Mouse (Mus musculus) NIH3T3 (cell line): ENCODE results near the gene Mei1.
A peak's percentile ranks its signal among the peaks of the same experiment; 100 is the strongest.

ENCODE experiments used
- DNase-seq: peaks from one replicate; pipeline ENCODE4 v3.0.0-alpha.2; 2012; ENCODE audit warnings: low read depth

The Mei1 gene

DNA sequence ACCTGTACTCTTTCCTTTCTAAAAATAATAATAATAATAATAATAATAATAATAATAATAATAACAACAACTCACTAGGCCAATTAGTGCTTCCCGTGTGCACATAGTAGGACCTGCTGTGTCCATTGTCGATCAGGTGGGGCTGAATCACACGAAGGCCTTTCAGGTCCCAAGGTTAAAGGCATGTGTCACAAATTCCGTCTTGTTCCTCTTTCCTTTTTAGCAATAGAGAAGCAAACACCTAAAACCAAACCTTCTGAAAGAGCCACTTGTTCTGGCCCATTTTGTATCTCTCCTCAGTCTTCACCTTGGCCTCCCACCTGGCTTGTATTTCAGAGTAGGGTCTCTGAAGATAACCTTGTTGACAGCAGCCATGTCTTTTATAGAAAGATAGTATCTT is 81.4 kb downstream of the Mei1 start:
- no peak for DNase-seq

- no peak for DNase-seq
Measured at GRCm38 (mm10) chr15:82152022-82152421, 82.2 kb downstream of the Mei1 start.

DNA sequence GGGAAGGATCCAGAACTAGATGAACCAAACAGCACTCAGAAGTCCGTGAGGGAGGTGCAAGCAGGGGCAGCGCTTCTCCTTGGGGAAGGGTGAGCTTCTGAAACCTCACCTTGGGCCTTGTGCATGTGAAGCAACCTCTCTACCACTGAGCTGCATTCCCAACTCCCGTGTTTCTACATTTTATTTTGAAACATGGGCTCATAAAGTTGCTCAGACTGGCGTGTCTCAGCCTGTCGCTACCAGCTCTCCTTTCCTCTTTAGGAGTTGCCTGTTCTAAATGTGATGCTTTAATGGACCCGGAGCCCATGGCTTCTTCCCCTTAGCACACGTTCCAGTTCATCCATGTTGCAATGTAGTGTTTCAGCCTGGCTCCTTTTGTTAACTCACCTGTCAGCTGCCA is 82.6 kb downstream of the Mei1 start:
- DNase-seq = no peak

- no peak for DNase-seq
Measured at GRCm38 (mm10) chr15:82156298-82156697, 86.5 kb downstream of the Mei1 start.

- no peak for DNase-seq
Measured at GRCm38 (mm10) chr15:82156902-82157301, 87.1 kb downstream of the Mei1 start.

GRCm38 (mm10) chr15:82158243-82159035 is 88.6 kb downstream of the Mei1 start:
- no peak for DNase-seq

DNA sequence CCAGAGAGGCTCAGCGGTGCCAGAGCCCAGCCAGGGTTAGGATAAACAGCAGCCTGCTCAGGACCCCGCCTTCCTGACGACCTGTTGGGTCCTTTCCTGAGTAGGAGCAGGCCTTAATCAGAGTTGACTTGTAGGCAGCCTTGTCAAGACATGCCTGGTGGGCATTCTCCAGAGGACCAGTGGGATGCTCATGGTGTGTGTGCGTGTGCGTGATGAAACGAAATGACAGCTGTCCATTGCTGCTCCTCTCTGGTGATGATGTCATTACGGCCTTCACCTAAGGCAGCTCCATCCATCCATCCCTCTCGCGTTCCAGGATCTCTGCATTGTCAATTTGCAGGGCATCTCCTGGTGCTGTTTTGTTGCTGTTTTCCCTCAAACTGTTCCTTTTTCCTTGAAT is 89.7 kb downstream of the Mei1 start:
- DNase-seq = no peak

DNA sequence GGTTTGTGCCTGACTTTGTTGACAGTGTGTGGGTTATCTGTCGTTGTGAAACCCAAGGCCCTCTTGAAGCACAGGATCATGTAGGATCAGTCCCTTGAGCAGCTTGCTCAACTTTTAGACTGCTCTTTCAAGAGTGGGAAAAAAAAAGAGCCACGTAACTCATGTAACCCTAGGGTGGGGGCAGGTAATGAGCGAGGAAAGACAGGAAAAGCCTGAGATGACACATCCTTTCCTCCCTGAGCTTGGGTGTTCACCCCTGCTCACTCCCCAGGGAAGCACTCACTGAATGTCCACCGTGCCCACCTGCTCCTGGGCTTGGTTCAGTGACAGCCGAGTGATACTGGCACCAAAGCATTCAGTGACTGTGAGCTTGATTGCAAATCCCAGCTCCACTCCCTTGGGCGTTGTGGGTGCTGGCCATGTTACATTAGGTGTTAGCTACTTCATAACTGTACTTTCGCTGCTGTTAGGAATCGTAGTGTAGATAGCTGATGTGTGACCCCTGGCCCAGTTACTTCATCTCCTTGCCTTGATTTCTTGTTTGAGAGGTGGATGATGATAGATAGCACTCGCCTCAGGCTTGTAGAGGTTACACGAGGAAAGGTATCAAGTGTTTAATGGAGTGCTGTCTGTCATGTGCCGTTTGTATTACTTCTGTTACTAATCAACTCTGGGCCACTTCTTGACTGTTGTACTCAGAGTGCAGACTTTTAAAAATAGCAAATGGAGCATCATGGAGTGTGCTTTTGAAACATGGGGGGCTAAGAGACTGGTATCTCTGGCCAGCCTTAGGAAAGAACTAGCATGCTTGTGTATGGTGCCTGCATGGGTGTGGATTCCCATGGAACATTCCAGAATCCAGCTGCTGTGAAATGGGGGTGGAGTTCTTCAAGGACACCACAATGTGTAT is 91.2 kb downstream of the Mei1 start:
- DNase-seq = no peak

- no peak for DNase-seq
Measured at GRCm38 (mm10) chr15:82161965-82162600, 92.3 kb downstream of the Mei1 start.

GRCm38 (mm10) chr15:82163356-82164060 is 93.7 kb downstream of the Mei1 start:
- DNase-seq = no peak

DNA sequence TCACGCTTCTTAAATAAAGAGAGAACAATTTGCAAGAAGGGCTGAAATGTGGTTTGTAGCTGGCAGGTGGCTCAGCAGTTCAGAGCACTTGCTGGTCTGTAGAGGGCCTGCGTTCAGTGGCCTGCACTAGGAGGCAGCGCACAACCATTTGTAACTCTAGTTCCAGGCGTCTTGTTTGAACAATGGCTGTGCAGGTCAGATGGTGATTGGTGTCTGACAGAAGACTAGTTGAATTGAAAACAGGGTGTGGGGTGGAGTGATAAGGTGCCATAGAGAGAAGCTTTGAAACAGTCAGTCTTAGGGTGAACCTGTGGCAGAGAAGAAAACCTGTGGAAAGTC is 94.2 kb downstream of the Mei1 start:
- DNase-seq = no peak

DNA sequence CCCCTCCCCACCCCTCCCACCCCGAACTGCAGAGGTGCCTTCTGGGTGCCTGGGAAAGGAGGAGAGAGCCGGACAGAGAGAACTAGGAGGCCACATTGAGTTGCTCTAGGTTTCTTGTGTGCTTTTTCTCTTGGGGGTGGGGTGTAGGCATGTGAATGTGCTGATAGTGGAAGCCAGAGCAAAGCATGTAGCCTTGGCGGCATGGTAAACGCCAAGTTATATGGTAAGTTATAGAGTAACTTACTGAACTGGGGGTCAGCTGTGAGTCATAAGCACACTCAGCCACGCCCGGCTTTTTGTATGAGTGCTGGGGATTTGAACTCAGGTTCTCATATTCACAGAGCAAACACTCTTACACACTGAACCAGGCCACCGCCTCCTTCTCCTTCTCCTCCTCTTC is 94.7 kb downstream of the Mei1 start:
- peak; percentile 59 for DNase-seq

DNA sequence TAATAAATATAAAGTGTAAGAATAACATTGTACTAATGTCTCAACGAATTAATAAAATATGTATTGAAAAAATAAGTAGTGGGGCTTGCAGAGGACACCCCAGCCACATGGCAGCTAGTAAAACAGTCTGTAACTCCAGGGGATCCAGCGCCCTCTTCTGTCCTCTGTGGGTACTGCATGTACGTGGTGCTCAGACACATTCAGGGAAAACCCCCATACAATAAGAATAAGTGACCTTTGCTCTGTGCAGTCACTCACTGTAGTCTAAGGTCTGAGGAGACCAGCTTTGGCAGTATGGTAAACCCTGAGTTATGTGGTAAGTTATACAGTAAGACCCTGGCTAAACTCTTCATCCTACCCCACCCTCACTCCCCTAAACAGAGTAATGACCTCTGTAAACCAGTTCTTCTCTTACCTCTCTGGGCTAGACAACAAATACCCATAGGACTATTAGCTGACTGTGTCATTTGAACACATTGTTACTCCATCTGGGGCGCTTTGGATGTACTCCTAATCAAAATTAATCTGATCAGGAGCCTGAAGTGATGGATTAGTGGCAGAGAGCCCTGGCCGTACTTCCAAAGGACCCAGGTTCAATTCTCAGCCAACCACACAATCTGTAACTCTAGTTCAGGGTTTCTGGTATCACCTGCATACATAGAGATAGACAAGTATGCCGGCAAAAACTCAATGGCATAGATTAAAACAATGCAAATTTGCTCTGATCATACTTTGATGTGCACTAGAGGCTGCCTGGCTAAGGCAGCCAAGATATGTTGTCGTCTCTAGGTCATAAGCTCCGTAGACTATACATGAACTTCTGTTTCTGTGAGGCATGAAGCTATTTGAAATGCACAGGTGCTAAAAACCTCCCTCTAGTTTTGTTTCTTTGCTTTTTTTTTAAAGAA is 95.8 kb downstream of the Mei1 start:
- peak; percentile 77 for DNase-seq

- no peak for DNase-seq
Measured at GRCm38 (mm10) chr15:82166240-82167100, 96.7 kb downstream of the Mei1 start.

DNA sequence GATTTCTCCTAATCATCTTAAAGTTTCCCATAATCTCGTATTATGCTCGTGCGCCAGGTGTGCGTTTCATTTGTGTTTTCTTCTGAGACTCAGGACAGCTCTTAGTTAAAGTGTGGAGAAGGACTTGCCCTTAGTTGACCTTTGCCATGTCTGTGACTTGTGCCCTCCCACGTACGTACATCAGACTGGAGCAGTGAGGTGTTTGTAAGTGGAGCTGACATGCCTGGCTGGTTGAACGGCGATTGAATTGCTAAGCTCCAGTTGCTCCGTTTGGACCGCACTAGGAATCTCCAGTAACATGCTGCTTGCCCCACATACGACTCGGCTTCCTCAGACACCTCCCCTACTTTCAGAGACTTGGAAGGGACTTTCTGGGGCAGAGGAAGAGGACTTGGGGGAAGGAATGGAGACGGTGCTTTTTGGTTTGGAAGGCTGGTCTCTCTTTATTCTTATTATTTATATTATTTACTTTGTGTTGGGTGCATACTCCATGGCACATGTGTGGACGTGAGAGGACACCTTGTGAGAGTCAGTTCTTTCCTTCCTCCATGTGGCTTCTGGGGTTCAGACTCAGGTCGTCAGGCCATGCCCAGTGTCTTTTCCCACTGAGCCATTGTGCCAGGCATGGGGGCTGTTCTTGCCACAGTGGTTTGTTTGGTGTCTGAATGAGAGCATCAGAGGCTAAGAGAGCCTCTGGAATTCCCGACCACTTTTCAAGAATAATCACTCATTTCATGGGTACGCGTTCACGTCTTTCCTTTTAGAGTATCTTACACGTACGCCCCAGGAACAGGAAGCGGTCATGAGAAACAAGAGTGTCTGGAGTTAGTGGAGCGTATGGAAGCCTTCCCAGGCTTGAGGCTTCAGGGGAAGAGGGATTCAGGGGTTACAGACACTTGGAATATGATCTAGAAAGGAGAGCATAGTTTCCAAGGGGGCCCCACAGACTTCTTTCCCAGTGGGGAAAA is 97.7 kb downstream of the Mei1 start:
- DNase-seq = no peak

GRCm38 (mm10) chr15:82169671-82170070 is 99.9 kb downstream of the Mei1 start:
- no peak for DNase-seq

DNA sequence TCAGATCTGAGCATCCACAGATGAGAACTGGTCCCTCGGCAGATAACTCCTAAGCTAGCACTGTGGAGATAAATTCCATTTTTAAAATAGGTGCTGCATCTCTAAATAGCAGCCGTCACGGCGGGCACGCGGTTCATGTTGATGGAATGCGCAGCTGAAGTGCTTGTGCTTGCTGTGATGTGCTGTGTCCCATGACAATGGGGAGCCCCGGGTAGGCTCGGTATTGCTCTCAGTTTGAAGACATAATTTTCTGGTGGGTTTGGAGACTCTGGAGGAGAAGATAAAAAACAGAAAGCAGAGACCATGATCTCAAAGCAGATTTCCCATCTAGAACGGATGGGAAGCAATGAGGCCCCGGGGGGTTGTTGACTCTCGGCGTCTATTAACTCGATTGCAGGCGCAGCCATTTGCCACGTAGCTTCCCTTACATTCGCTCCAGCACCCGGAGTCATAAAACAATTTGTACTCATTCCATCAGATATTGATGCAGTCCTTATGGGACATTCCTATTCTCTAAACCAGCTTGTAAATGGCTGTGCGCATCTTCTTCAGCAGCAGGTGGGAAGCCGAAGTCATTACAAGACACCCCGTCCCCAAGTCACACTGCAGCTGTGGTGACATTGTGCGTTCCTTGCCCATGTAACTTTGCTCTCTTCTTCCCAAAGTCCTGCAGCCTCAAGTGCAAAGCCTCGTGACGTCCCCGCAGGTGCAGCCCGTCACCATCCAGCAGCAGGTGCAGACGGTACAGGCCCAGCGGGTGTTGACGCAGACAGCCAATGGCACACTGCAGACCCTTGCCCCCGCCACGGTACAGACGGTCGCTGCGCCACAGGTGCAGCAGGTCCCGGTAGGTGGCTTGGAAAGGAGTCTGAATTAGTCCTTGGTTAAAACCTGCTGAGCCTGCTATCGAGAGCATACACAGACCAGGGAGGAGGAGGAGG is 100.9 kb downstream of the Mei1 start:
- DNase-seq = no peak

- DNase-seq = no peak
Measured at GRCm38 (mm10) chr15:82172648-82173047, 102.9 kb downstream of the Mei1 start.
